Mouse (Mus musculus) midbrain, embryonic 15.5 days (tissue): ENCODE data around the gene Exosc2. TPM values are rescaled to one million over a fixed set of nuclear protein-coding genes. Genes with fewer than 3 reads are reported as not detected.

Source experiments
- ATAC-seq: fragments of 200-750 bp; cut with Nextera tagmentation; replicated peaks from 2 replicates; pipeline ENCODE4 v1.8.0; 2017; ENCODE audit warnings: moderate TSS enrichment
- H3K27ac ChIP-seq: fragments of 300-500 bp; sonication (generic); 2 replicates; pipeline ENCODE4 v1.5.1; 2015; ENCODE audit warnings: mild to moderate bottlenecking, inconsistent platforms
- H3K27me3 ChIP-seq: fragments of 300-500 bp; sonication (generic); replicated peaks from 2 replicates; pipeline ENCODE4 v1.6.1; 2015; ENCODE audit warnings: inconsistent platforms
- H3K36me3 ChIP-seq: fragments of 300-500 bp; sonication (generic); replicated peaks from 2 replicates; pipeline ENCODE4 v1.6.1; 2015; ENCODE audit warnings: inconsistent platforms
- H3K4me1 ChIP-seq: fragments of 300-500 bp; sonication (generic); 2 replicates; pipeline ENCODE4 v1.6.1; 2015; ENCODE audit warnings: inconsistent platforms
- H3K4me2 ChIP-seq: fragments of 300-500 bp; sonication (generic); 2 replicates; pipeline ENCODE4 v1.6.1; 2015; ENCODE audit warnings: inconsistent platforms, mild to moderate bottlenecking, moderate library complexity
- H3K4me3 ChIP-seq: fragments of 300-500 bp; sonication (generic); 2 replicates; pipeline ENCODE4 v1.5.1; 2015; ENCODE audit warnings: mild to moderate bottlenecking, inconsistent platforms
- H3K9ac ChIP-seq: fragments of 300-500 bp; sonication (generic); 2 replicates; pipeline ENCODE4 v1.6.1; 2015; ENCODE audit warnings: mild to moderate bottlenecking, inconsistent platforms
- H3K9me3 ChIP-seq: fragments of 300-500 bp; sonication (generic); 2 replicates; pipeline ENCODE4 v1.6.1; 2016; ENCODE audit warnings: inconsistent platforms
- WGBS: fragments of 180-500 bp; shearing (Covaris S2); methylation state at CpG from one replicate; pipeline ENCODE4 v1.1.7; 2015; ENCODE audit warnings: mixed read lengths; 5-methylcytosine and 5-hydroxymethylcytosine counted together
- polyA plus RNA-seq: library from polyadenylated mRNA; unstranded; fragments of >200 nt; fragmentation: Nextera tagmentation; extraction: Ambion mirVana; gene quantifications from 2 replicates; pipeline ENCODE4 v1.2.1, GENCODE M21; 2015

Exosc2 gene
- polyA plus RNA-seq, 1 experiment from 2014 or later = 46.0 TPM

- 94% methylated on average over 4 of the region's 4 CpGs for WGBS
- Histone ChIP-seq H3K4me2 (no peak overlapping the region), H3K9ac (no peak overlapping the region), H3K9me3 (no peaks in the 10 kb centered on the region), H3K27ac (no peak overlapping the region), H3K36me3 (no peaks in the 10 kb centered on the region), H3K27me3 (no peaks in the 10 kb centered on the region), H3K4me1 (no peaks in the 10 kb centered on the region), H3K4me3 (no peak overlapping the region)
- ATAC-seq = no peak
Observed at GRCm38 (mm10) chr2:31714780-31715179, 44.3 kb downstream of the Exosc2 start.

- Histone ChIP-seq H3K4me1 (no peaks in the 10 kb centered on the region), H3K4me2 (no peak overlapping the region), H3K36me3 (no peaks in the 10 kb centered on the region), H3K27ac (no peak overlapping the region), H3K9me3 (no peaks in the 10 kb centered on the region), H3K27me3 (no peaks in the 10 kb centered on the region), H3K4me3 (no peak overlapping the region), H3K9ac (no peak overlapping the region)
- no peak for ATAC-seq
- WGBS = 85% methylated on average over 7 of the region's 7 CpGs
Observed at GRCm38 (mm10) chr2:31715985-31716384, 45.5 kb downstream of the Exosc2 start.

- Histone ChIP-seq H3K36me3 (no peaks in the 10 kb centered on the region), H3K9ac (no peak overlapping the region), H3K4me3 (no peak overlapping the region), H3K27me3 (no peaks in the 10 kb centered on the region), H3K9me3 (no peaks in the 10 kb centered on the region), H3K4me2 (no peak overlapping the region), H3K4me1 (no peaks in the 10 kb centered on the region; the same call in 1 of the 2 replicates), H3K27ac (no peak overlapping the region)
- ATAC-seq = no peak
- 89% methylated on average over 6 of the region's 6 CpGs for WGBS
Observed at GRCm38 (mm10) chr2:31719202-31719880, 48.8 kb downstream of the Exosc2 start.

GRCm38 (mm10) chr2:31719944-31720343 is 49.4 kb downstream of the Exosc2 start:
- no peak for ATAC-seq
- Histone ChIP-seq H3K36me3 (no peaks in the 10 kb centered on the region), H3K4me3 (no peak overlapping the region), H3K27ac (no peak overlapping the region), H3K9ac (no peak overlapping the region), H3K9me3 (no peaks in the 10 kb centered on the region), H3K27me3 (no peaks in the 10 kb centered on the region), H3K4me1 (no peaks in the 10 kb centered on the region; the same call in 1 of the 2 replicates), H3K4me2 (no peak overlapping the region)
- 82% methylated on average over 2 of the region's 2 CpGs for WGBS

GRCm38 (mm10) chr2:31720783-31721182 is 50.3 kb downstream of the Exosc2 start:
- 62% methylated on average over 4 of the region's 4 CpGs for WGBS
- ATAC-seq = no peak
- Histone ChIP-seq H3K4me2 (no peak overlapping the region), H3K27me3 (no peaks in the 10 kb centered on the region), H3K4me1 (no peaks in the 10 kb centered on the region; the same call in 1 of the 2 replicates), H3K27ac (no peak overlapping the region), H3K9ac (no peak overlapping the region), H3K9me3 (no peaks in the 10 kb centered on the region), H3K36me3 (no peaks in the 10 kb centered on the region), H3K4me3 (no peak overlapping the region)

- Histone ChIP-seq H3K36me3 (no peaks in the 10 kb centered on the region), H3K27me3 (no peaks in the 10 kb centered on the region), H3K4me1 (peaks cover 6% of the 10 kb centered on the region; the same call in 1 of the 2 replicates), H3K9me3 (no peaks in the 10 kb centered on the region), H3K4me2 (no peak overlapping the region), H3K4me3 (no peak overlapping the region), H3K9ac (no peak overlapping the region), H3K27ac (no peak overlapping the region)
- ATAC-seq = no peak
- WGBS = 97% methylated on average over 7 of the region's 7 CpGs
Observed at GRCm38 (mm10) chr2:31724730-31725490, 54.4 kb downstream of the Exosc2 start.

GRCm38 (mm10) chr2:31727576-31728277 is 57.2 kb downstream of the Exosc2 start:
- peaks cover 6% of the 10 kb centered on the region; the same call in 1 of the 2 replicates for H3K4me1 ChIP-seq
- 89% methylated on average over 9 of the region's 9 CpGs for WGBS
- H3K27me3 ChIP-seq = no peaks in the 10 kb centered on the region
- 0 out of 2 replicates have a peak overlapping the region, but pooled peaks have one; percentile 15 for H3K27ac ChIP-seq
- no peak overlapping the region for H3K9ac ChIP-seq
- H3K36me3 ChIP-seq = no peaks in the 10 kb centered on the region
- no peak overlapping the region for H3K4me3 ChIP-seq
- no peak overlapping the region for H3K4me2 ChIP-seq
- H3K9me3 ChIP-seq = no peaks in the 10 kb centered on the region
- ATAC-seq = no peak

GRCm38 (mm10) chr2:31730640-31731039 is 60.1 kb downstream of the Exosc2 start:
- Histone ChIP-seq H3K4me2 (no peak overlapping the region), H3K27me3 (no peaks in the 10 kb centered on the region), H3K36me3 (no peaks in the 10 kb centered on the region), H3K27ac (no peak overlapping the region), H3K9ac (no peak overlapping the region), H3K4me1 (peaks cover 6% of the 10 kb centered on the region; the same call in 1 of the 2 replicates), H3K4me3 (no peak overlapping the region), H3K9me3 (no peaks in the 10 kb centered on the region)
- 96% methylated on average over 5 of the region's 5 CpGs for WGBS
- ATAC-seq = no peak

Other genes with a start within 250 kb of the Exosc2 start
- gene Ass1, start 200.5 kb upstream of the Exosc2 start, polyA plus RNA-seq = 7.6 and 9.4 TPM in 2 replicates
- 46.2 and 47.4 TPM in 2 replicates for gene Fubp3, start 98.1 kb upstream of the Exosc2 start, polyA plus RNA-seq
- 5.4 and 5.9 TPM in 2 replicates for gene Prdm12, start 30.7 kb upstream of the Exosc2 start, polyA plus RNA-seq
- 21.7 and 22.0 TPM in 2 replicates for gene Abl1, start 17.7 kb downstream of the Exosc2 start, polyA plus RNA-seq
- 0.05 and 0.09 TPM in 2 replicates for gene Qrfp, start 139.9 kb downstream of the Exosc2 start, polyA plus RNA-seq
- gene Fibcd1, start 175.3 kb downstream of the Exosc2 start, polyA plus RNA-seq = 19.6 and 20.2 TPM in 2 replicates
- gene Lamc3, start 216.6 kb downstream of the Exosc2 start, polyA plus RNA-seq = 6.2 and 6.8 TPM in 2 replicates